Mouse (Mus musculus): ENCODE measurements around the gene Slc12a9.

DNA sequence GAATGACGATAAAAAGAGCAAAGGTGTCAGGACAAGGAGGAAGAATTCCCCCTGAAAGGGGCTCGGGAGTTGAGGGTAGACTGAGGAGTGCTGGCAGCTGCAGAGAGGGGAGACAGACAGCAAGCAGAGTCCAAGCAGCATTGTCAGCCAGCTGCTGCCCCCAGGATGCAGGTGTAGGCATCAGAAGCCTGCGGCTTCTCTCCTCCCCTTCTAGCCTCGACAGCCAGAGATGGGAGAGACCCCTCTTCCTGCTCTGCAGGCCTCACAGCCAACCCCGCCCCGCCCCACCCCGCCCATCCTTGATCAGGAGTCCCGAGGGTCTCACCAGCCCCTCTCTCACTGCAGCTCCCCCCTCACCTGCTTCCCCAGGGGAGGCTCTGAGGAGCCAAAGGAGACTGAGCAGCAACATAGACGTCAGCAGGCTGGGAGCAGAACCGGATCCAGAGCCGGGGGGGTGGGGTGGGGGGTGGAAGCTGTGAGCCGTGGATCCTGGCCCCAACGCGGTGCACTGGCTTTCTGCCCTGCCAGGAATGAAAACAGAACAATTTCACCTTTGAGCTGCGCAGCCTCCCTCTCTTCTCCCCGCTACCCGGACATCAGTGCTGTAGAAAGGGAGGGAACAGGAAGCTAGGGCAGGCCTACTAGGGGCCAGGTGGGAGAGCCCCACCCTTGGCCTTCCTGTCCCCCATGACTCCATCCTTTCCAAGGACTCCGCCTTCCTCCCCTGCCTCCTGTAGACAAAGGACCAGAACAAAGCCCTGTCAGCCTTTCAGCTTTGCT lies 65.1 kb downstream of the Slc12a9 start:
- TF ChIP-seq CTCF (IDR thresholded peaks at IDR 0.05; ENCODE audit: control insufficient read depth, insufficient read depth, low read length) (no peak), POLR2A (IDR thresholded peaks at IDR 0.05; ENCODE audit: borderline replicate concordance, control insufficient read depth, low read depth, low read length) (no peak)
